Mouse (Mus musculus): ENCODE data around the gene Actr3b.

GRCm38 (mm10) chr5:25877996-25878395, 118.2 kb downstream of the Actr3b start:
- TF ChIP-seq CTCF (IDR thresholded peaks at IDR 0.05) (no peak), EP300 (IDR thresholded peaks at IDR 0.05) (no peak)
